Mouse (Mus musculus) central nervous system, embryonic 11.5 days (tissue): ENCODE results near the gene Gm7942. TPM values are rescaled to one million over a fixed set of nuclear protein-coding genes. Genes with fewer than 3 reads are reported as not detected.

Experiments
- polyA plus RNA-seq: library from polyadenylated mRNA; depleted of rRNA; stranded (reverse); fragments of >200 nt; gene quantifications from 2 replicates; pipeline ENCODE4 v1.2.3, GENCODE M21; 2012; rRNA removed

The Gm7942 gene
- polyA plus RNA-seq: not detected in 2 replicates

DNA sequence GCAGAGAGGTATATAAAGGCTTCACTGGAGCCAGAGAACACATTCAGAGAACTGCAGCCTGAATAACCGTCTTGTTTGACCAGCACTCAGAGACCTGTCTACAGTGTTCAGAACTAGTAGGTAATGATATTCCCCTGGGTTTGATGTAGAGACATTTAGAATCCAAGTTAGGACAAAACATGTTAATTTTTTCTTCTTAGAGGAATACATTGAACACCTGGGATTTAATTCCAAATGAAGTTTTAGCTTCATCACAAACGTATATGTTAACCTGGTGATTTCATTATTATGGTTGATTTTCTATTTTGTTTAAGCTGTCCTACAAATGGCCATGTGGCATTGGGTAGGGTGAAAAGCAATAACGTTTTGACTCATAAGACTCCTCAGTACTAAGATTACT lies at the start of gene Gm7942:
Gene Gm7942 (plus strand): TSS at position 301 of the 400 bp plus-strand sequence.

Other genes starting within 250 kb of the Gm7942 start
- gene Gm3183, start 241.5 kb upstream of the Gm7942 start, polyA plus RNA-seq: not detected in 2 replicates
- gene Gm6367, start 118.3 kb upstream of the Gm7942 start, polyA plus RNA-seq: not detected in 2 replicates
- not detected in 2 replicates for gene Gm16513, start 75.7 kb downstream of the Gm7942 start, polyA plus RNA-seq
- gene Gm10424, start 165.8 kb downstream of the Gm7942 start, polyA plus RNA-seq: not detected in 2 replicates
- gene Gm3259, start 199.0 kb downstream of the Gm7942 start, polyA plus RNA-seq: not detected in 2 replicates